Mouse (Mus musculus) midbrain, embryonic 16.5 days (tissue): ENCODE measurements around the gene Tmem132c. TPM values are rescaled to one million over a fixed set of nuclear protein-coding genes. Genes with fewer than 3 reads are reported as not detected.

Experiments used
- ATAC-seq: fragments of 200-750 bp; cut with Nextera tagmentation; 2 replicates; pipeline ENCODE4 v1.8.0; 2017; ENCODE audit warnings: moderate TSS enrichment
- H3K27ac ChIP-seq: fragments of 300-500 bp; sonication (generic); 2 replicates; pipeline ENCODE4 v1.5.1; 2014; ENCODE audit warnings: mild to moderate bottlenecking, low read length, mixed read lengths
- H3K27me3 ChIP-seq: fragments of 300-500 bp; sonication (generic); 2 replicates; pipeline ENCODE4 v1.6.1; 2014; ENCODE audit warnings: low read depth, low read length, mixed read lengths; ENCODE audit not compliant: control insufficient read depth, insufficient read depth
- H3K36me3 ChIP-seq: fragments of 300-500 bp; sonication (generic); 2 replicates; pipeline ENCODE4 v1.6.1; 2014; ENCODE audit warnings: mild to moderate bottlenecking, low read length, moderate library complexity, mixed read lengths; ENCODE audit not compliant: control insufficient read depth, insufficient read depth
- H3K4me1 ChIP-seq: fragments of 300-500 bp; sonication (generic); 2 replicates; pipeline ENCODE4 v1.6.1; 2014; ENCODE audit warnings: mild to moderate bottlenecking, low read length, mixed read lengths; ENCODE audit not compliant: control insufficient read depth, insufficient read depth
- H3K4me2 ChIP-seq: fragments of 300-500 bp; sonication (generic); 2 replicates; pipeline ENCODE4 v1.6.1; 2014; ENCODE audit warnings: mild to moderate bottlenecking, low read length, mixed read lengths
- H3K4me3 ChIP-seq: fragments of 300-500 bp; sonication (generic); 2 replicates; pipeline ENCODE4 v1.5.1; 2014; ENCODE audit warnings: low read depth, mild to moderate bottlenecking, low read length, moderate library complexity, mixed read lengths
- H3K9ac ChIP-seq: fragments of 300-500 bp; sonication (generic); 2 replicates; pipeline ENCODE4 v1.6.1; 2014; ENCODE audit warnings: low read depth, low read length, mixed read lengths
- H3K9me3 ChIP-seq: fragments of 300-500 bp; sonication (generic); replicated peaks from 2 replicates; pipeline ENCODE4 v1.6.1; 2014; ENCODE audit warnings: mild to moderate bottlenecking, low read length, mixed read lengths; ENCODE audit not compliant: control insufficient read depth, poor library complexity, severe bottlenecking
- WGBS: fragments of 180-500 bp; shearing (Covaris S2); extraction: QIAGEN DNeasy Blood & Tissue Kit; methylation state at CpG from one replicate; pipeline ENCODE4 v1.1.7; 2014; 5-methylcytosine and 5-hydroxymethylcytosine counted together
- polyA plus RNA-seq: library from polyadenylated mRNA; unstranded; fragments of >200 nt; fragmentation: Nextera tagmentation; extraction: Ambion mirVana; gene quantifications from 2 replicates; pipeline ENCODE4 v1.2.1, GENCODE M21; 2015

The Tmem132c gene
- 11.8 and 12.7 TPM in 2 replicates for polyA plus RNA-seq

- Histone ChIP-seq H3K4me1 (peaks cover 29% of the 10 kb centered on the region), H3K4me3 (peak within 1 kb of the TSS; percentile 68), H3K36me3 (no peaks in the 10 kb centered on the region), H3K9me3 (no peaks in the 10 kb centered on the region), H3K27me3 (peaks cover 8% of the 10 kb centered on the region), H3K9ac (peak within 1 kb of the TSS; percentile 65), H3K4me2 (peak within 1 kb of the TSS; percentile 87), H3K27ac (peak within 1 kb of the TSS; percentile 49)
- WGBS = under 1% methylated on average over 57 of the region's 58 CpGs
- ATAC-seq = peak; percentile 88
Measured at GRCm38 (mm10) chr5:127241136-127241924, at the start of gene Tmem132c. Tmem132c (plus strand) TSS chr5:127241808.

- no peak for ATAC-seq
- no peak overlapping the region for H3K4me2 ChIP-seq
- WGBS = 24% methylated on average over 5 of the region's 5 CpGs
Measured at GRCm38 (mm10) chr5:127191881-127192280, 49.7 kb upstream of the Tmem132c start.

GRCm38 (mm10) chr5:127198850-127199249, 42.8 kb upstream of the Tmem132c start:
- WGBS = 56% methylated on average over 4 of the region's 4 CpGs
- no peaks in the 10 kb centered on the region for H3K27me3 ChIP-seq

More at GRCm38 (mm10) chr5:127191881-127192280, 49.7 kb upstream of the Tmem132c start:
- no peak overlapping the region for H3K27ac ChIP-seq
- no peaks in the 10 kb centered on the region for H3K9me3 ChIP-seq
- H3K4me3 ChIP-seq = no peak overlapping the region
- H3K9ac ChIP-seq = no peak overlapping the region
- H3K27me3 ChIP-seq = no peaks in the 10 kb centered on the region
- no peaks in the 10 kb centered on the region for H3K36me3 ChIP-seq
- no peaks in the 10 kb centered on the region for H3K4me1 ChIP-seq

GRCm38 (mm10) chr5:127204881-127205280, 36.7 kb upstream of the Tmem132c start:
- H3K4me3 ChIP-seq = no peak overlapping the region
- H3K9ac ChIP-seq = no peak overlapping the region
- no peaks in the 10 kb centered on the region for H3K27me3 ChIP-seq
- no peaks in the 10 kb centered on the region for H3K36me3 ChIP-seq
- ATAC-seq = no peak
- no peak overlapping the region for H3K27ac ChIP-seq
- H3K4me2 ChIP-seq = no peak overlapping the region
- 87% methylated on average over 8 of the region's 8 CpGs for WGBS
- H3K4me1 ChIP-seq = no peaks in the 10 kb centered on the region
- no peaks in the 10 kb centered on the region for H3K9me3 ChIP-seq

More at GRCm38 (mm10) chr5:127198850-127199249, 42.8 kb upstream of the Tmem132c start:
- no peak overlapping the region for H3K9ac ChIP-seq
- no peak overlapping the region for H3K27ac ChIP-seq
- no peak overlapping the region for H3K4me2 ChIP-seq
- no peaks in the 10 kb centered on the region for H3K36me3 ChIP-seq
- H3K4me3 ChIP-seq = no peak overlapping the region
- no peaks in the 10 kb centered on the region for H3K4me1 ChIP-seq
- H3K9me3 ChIP-seq = no peaks in the 10 kb centered on the region
- ATAC-seq = no peak

- Histone ChIP-seq H3K4me3 (no peak overlapping the region), H3K4me1 (peaks cover 7% of the 10 kb centered on the region; the same call in 1 of the 2 replicates), H3K27ac (no peak overlapping the region), H3K36me3 (no peaks in the 10 kb centered on the region), H3K4me2 (no peak overlapping the region), H3K9me3 (peaks cover 4% of the 10 kb centered on the region; the same call in 1 of the 2 replicates), H3K9ac (no peak overlapping the region), H3K27me3 (no peaks in the 10 kb centered on the region)
- no peak for ATAC-seq
- WGBS = 8% methylated on average over 3 of the region's 3 CpGs
Measured at GRCm38 (mm10) chr5:127216389-127216788, 25.2 kb upstream of the Tmem132c start.

GRCm38 (mm10) chr5:127217725-127218124, 23.9 kb upstream of the Tmem132c start:
- Histone ChIP-seq H3K9me3 (peaks cover 4% of the 10 kb centered on the region; the same call in 1 of the 2 replicates), H3K4me3 (no peak overlapping the region), H3K9ac (no peak overlapping the region), H3K4me1 (peaks cover 3% of the 10 kb centered on the region; the same call in 1 of the 2 replicates), H3K36me3 (no peaks in the 10 kb centered on the region), H3K27ac (no peak overlapping the region), H3K4me2 (no peak overlapping the region), H3K27me3 (no peaks in the 10 kb centered on the region)
- no peak for ATAC-seq
- 70% methylated on average over 6 of the region's 6 CpGs for WGBS

- H3K36me3 ChIP-seq = no peaks in the 10 kb centered on the region
- ATAC-seq = no peak
- no peak overlapping the region; the same call in 1 of the 2 replicates for H3K9ac ChIP-seq
- peak overlapping the region; percentile 15; the same call in 1 of the 2 replicates for H3K4me2 ChIP-seq
- no peak overlapping the region for H3K4me3 ChIP-seq
- 4% methylated on average over 14 of the region's 14 CpGs for WGBS
- no peak overlapping the region for H3K27ac ChIP-seq
- H3K9me3 ChIP-seq = no peaks in the 10 kb centered on the region
- H3K27me3 ChIP-seq = no peaks in the 10 kb centered on the region
- H3K4me1 ChIP-seq = peaks cover 5% of the 10 kb centered on the region
Measured at GRCm38 (mm10) chr5:127227929-127228595, 13.5 kb upstream of the Tmem132c start.

GRCm38 (mm10) chr5:127234715-127235114, 6.9 kb upstream of the Tmem132c start:
- Histone ChIP-seq H3K9me3 (no peaks in the 10 kb centered on the region), H3K36me3 (no peaks in the 10 kb centered on the region), H3K9ac (0 out of 2 replicates have a peak overlapping the region, but pooled peaks have one; percentile 20), H3K4me3 (no peak overlapping the region), H3K27me3 (no peaks in the 10 kb centered on the region; the same call in none of the 2 replicates), H3K4me2 (no peak overlapping the region), H3K27ac (peak overlapping the region; percentile 47; the same call in 1 of the 2 replicates), H3K4me1 (peaks cover 10% of the 10 kb centered on the region; the same call in 1 of the 2 replicates)
- 2% methylated on average over 7 of the region's 7 CpGs for WGBS
- peak; percentile 64 for ATAC-seq
